Mouse (Mus musculus) thymus, adult 2 months (tissue): Measurements from ENCODE around the gene Gart.

Experiments
- CTCF ChIP-seq: fragments of 200-500 bp; IDR thresholded peaks from 2 replicates; pipeline ENCODE4 v1.5.1; 2012; ENCODE audit warnings: mild to moderate bottlenecking, control low read depth, low read length, moderate library complexity, borderline replicate concordance; ENCODE audit not compliant: control insufficient read depth, poor library complexity, insufficient read depth; ENCODE audit errors: extremely low read depth
- POLR2A ChIP-seq: fragments of 200-500 bp; IDR thresholded peaks from 2 replicates; pipeline ENCODE4 v1.6.1; 2012; ENCODE audit warnings: mild to moderate bottlenecking, low read length, control low read depth, moderate library complexity; ENCODE audit not compliant: control insufficient read depth, poor library complexity, insufficient read depth; ENCODE audit errors: extremely low read depth

DNA sequence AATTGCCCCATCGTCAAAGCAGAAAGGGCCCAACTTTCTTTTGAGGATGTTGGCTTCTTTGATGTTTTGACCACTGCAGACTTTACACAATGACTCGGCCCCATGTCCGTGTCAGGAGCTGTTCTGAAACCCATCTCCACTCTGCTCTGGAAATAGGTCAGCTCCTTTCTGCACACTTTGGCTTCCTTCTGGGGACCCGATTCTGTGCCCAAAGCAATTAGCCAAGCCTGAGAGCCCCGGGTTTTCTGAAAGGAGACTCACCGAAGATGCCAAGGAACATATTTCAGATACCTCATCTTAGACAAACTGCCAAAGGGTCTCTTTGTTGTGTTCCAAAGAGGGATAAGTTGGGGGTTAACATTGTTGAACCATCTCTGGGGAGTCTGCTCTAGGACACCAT lies 32.2 kb downstream of the Gart start:
- TF ChIP-seq POLR2A (no peak), CTCF (no peak)
